8 mouse cellular contexts compared by ENCODE assay signal in genomic region chr14:56598759-56599158, GRCm38 (mm10). TPM values are rescaled to one million over a fixed set of nuclear protein-coding genes. Genes with fewer than 3 reads are reported as not detected.
DNase-seq lines count a peak whose midpoint lies in the region; ATAC-seq lines count a peak whose summit lies in the region.

No protein-coding gene starts in this region.

- no peaks in the 10 kb centered on the region for H3K4me1 ChIP-seq in forebrain, embryonic 10.5 days
- 0 out of 2 replicates have a peak, but pooled peaks cover 4% of the 10 kb centered on the region for H3K4me1 ChIP-seq in forebrain, embryonic 16.5 days (replicated peaks; ENCODE audit: control insufficient read depth, insufficient read depth, low read length)

- H3K36me3 ChIP-seq in forebrain, embryonic 10.5 days (replicated peaks), result no peaks in the 10 kb centered on the region
- no peaks in the 10 kb centered on the region for H3K36me3 ChIP-seq in forebrain, embryonic 16.5 days (ENCODE audit: control insufficient read depth, insufficient read depth)

- H3K27me3 ChIP-seq in forebrain, embryonic 10.5 days (ENCODE audit: poor library complexity, severe bottlenecking), result no peaks in the 10 kb centered on the region
- no peaks in the 10 kb centered on the region for H3K27me3 ChIP-seq in forebrain, embryonic 16.5 days (replicated peaks; ENCODE audit: control insufficient read depth, insufficient read depth, low read length)

- no peak for ATAC-seq in forebrain, embryonic 16.5 days
- ATAC-seq in granulocyte monocyte progenitor cell, adult 5-6 weeks (replicated peaks; ENCODE audit: poor library complexity, severe bottlenecking), result peak; percentile 53

- H3K9me3 ChIP-seq in forebrain, embryonic 10.5 days, result no peaks in the 10 kb centered on the region
- H3K9me3 ChIP-seq in forebrain, embryonic 16.5 days (ENCODE audit: control insufficient read depth, low read length), result no peaks in the 10 kb centered on the region

- 52% methylated on average over 6 of the region's 6 CpGs for WGBS in forebrain, embryonic 10.5 days
- 44% methylated on average over 6 of the region's 6 CpGs for WGBS in forebrain, embryonic 16.5 days

- no peak overlapping the region for H3K27ac ChIP-seq in forebrain, embryonic 10.5 days
- no peak overlapping the region for H3K27ac ChIP-seq in forebrain, embryonic 16.5 days (ENCODE audit: low read length)

- no peak overlapping the region for H3K4me3 ChIP-seq in forebrain, embryonic 10.5 days
- no peak overlapping the region for H3K4me3 ChIP-seq in forebrain, embryonic 16.5 days (replicated peaks; ENCODE audit: low read length)

- H3K9ac ChIP-seq in forebrain, embryonic 16.5 days (replicated peaks; ENCODE audit: low read depth, low read length), result no peak overlapping the region

- no peak overlapping the region for H3K4me2 ChIP-seq in forebrain, embryonic 16.5 days (ENCODE audit: low read length)

- DNase-seq in forebrain, embryonic 10.5 days (ENCODE audit: extremely low spot score, low spot score), result peak; percentile 50
- DNase-seq in ovary, postnatal 14 days (ENCODE audit: low spot score), result peak; percentile 18
- no peak for DNase-seq in ovary, adult 18-20 months (ENCODE audit: low spot score)
- DNase-seq in c-Kit-positive CD71-negative TER-119-negative erythroid progenitor cells, embryonic 14.5 days (ENCODE audit: low read depth), result peak; percentile 38
- peak; percentile 67 for DNase-seq in lung, postnatal 10 days
- peak; percentile 30 to 50 for DNase-seq in spleen, postnatal 36 days (ENCODE audit: low spot score in 2 of 2)

RNA-seq across cellular contexts. Expression of gene Parp4, which starts 23.3 kb away (rescaled TPM):
- polyA plus RNA-seq in forebrain, embryonic 10.5 days (2016; fragmentation: Nextera tagmentation; extraction: Ambion mirVana), result 0.95 and 1.6 TPM in 2 replicates
- 0.68 and 0.84 TPM in 2 replicates for polyA plus RNA-seq in forebrain, embryonic 16.5 days (2015; fragmentation: Nextera tagmentation; extraction: Ambion mirVana)
- 17.6 and 31.1 TPM in 2 replicates for total RNA-seq in granulocyte monocyte progenitor cell, adult 5-6 weeks (2014; fragmentation: Nextera tagmentation)
- 3.6 and 4.2 TPM in 2 replicates for total RNA-seq in granulocyte monocyte progenitor cell, adult 5-6 weeks (2017)

RNA-seq across cellular contexts. Expression of gene Cenpj, which starts 23.5 kb away (rescaled TPM):
- polyA plus RNA-seq in forebrain, embryonic 10.5 days (2016; fragmentation: Nextera tagmentation; extraction: Ambion mirVana), result 23.6 and 24.9 TPM in 2 replicates
- 14.7 and 18.2 TPM in 2 replicates for polyA plus RNA-seq in forebrain, embryonic 16.5 days (2015; fragmentation: Nextera tagmentation; extraction: Ambion mirVana)
- total RNA-seq in granulocyte monocyte progenitor cell, adult 5-6 weeks (2014; fragmentation: Nextera tagmentation), result 26.8 and 27.7 TPM in 2 replicates
- total RNA-seq in granulocyte monocyte progenitor cell, adult 5-6 weeks (2017), result 23.5 and 24.9 TPM in 2 replicates
